Mouse (Mus musculus): ENCODE data around the gene Fam122a. TPM values are rescaled to one million over a fixed set of nuclear protein-coding genes. Genes with fewer than 3 reads are reported as not detected.

Gene Fam122a
- total RNA-seq, 2 experiments from 2014 or later: 30.9 to 31.1 TPM

DNA sequence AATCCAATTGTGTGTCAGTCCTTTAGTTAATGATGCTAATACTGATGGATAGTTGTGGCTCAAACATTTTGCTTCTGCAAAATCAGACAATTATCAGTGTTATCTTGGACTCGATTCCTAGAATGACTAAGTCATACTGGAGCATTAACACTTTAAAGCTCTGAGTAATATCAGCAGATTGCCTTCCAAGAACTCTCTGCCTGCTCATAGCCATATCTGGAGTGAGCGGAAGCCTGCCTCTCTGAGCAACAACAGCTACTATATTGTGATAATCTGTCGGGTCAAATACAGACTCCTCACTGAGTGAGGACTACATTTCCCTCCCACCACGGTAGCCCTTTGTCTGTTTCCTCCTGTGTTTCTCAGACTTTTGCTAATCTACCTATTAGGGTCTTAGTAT is 37.4 kb downstream of the Fam122a start:
- DNase-seq (ENCODE audit: low spot score in 2 of 2): no peak

DNA sequence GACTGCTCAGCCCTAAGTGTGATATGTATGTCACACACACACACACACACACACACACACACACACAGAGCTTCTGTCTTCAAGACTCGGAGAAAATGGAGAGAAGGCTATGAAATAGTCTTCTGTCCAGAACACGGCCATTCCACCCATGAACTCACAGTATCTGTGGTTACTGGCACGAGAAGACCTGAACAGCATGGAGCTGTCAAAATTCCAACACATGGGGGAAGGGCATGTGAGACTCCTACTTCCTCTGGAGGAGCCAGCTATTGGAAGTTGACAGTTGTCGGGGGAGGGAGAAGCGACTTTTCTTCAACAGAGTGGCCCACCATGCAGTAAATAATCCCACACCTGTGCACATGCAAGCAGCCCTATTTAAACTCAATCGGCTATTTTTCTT is 42.9 kb downstream of the Fam122a start:
- DNase-seq (ENCODE audit: low spot score in 2 of 2): no peak

DNA sequence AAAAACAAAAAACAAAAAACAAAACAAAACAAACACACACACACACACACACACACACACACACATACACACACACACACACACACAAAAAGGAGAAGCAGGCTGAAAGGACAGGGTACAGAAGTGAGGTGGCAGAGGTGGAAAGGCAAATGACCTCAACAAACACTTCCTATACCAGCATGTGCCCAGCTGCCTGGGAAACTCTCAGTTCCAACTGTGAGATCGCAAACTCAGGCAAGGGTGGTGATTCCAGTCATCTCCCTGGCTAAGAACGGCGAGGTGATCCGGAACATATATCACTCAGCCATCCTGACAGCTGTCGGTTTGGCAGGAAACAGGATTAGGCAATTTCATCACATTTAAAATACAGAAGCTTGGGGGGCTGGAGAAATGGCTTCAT is 44.7 kb downstream of the Fam122a start:
- no peak for DNase-seq (ENCODE audit: low spot score in 2 of 2)

DNA sequence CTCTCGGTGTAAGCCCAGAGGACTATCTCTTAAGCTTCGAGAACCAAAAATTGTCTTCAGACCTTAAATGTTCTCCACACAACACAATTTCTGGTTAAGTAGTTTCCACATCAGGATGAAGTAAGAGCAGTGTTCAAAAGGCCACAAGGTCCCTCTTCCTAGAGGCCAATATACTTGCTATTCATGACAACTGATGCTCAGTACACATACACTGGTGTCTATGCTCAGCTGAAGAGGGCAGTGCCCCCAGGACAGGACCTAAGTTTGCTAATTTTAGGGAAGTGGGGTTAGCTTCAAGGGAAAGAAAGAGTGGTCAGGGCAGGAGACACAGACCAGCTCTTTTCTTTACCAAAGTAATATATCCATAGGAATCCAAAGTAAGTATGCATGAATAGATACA is 45.8 kb downstream of the Fam122a start:
- DNase-seq (ENCODE audit: low spot score in 2 of 2): no peak

DNA sequence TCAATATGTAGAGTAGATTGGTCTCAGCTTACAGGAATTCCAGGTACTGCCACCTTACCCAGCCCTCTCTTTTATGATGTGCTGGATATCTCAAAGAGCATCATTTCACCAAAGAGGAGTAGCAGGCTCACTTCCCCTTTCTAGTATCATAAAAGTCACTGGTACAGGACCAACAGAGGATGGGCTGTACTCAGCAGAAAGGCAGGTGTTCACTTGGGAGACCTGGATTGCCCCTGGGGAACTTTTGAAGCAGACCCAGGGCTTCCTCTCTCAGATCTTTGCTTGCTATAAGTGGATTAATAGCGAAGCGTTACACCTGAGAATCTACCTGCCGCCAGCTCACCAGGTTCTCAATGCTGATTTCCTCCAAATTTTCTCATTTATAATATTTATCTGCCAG is 49.1 kb downstream of the Fam122a start:
- DNase-seq (ENCODE audit: low spot score in 2 of 2): no peak

DNA sequence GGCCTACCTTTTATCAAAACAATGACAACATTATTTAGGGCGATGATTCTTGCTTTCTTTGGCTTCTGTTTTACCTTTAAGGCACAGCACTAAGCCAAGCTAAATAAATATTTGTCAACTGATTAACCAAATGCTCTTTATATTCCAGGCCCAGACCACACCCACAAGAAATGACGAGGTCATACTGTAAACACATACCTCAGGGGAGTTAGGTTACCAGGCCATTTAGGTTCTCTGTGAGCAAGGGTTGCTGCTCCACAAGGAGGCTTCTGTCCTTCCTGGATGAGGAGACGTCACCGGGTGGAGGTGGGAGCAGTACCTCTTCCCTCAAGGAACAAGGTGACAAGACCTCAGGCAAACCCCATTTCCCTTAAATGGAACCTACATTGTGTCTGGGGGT is 49.9 kb downstream of the Fam122a start:
- DNase-seq (ENCODE audit: low spot score in 2 of 2): no peak

DNA sequence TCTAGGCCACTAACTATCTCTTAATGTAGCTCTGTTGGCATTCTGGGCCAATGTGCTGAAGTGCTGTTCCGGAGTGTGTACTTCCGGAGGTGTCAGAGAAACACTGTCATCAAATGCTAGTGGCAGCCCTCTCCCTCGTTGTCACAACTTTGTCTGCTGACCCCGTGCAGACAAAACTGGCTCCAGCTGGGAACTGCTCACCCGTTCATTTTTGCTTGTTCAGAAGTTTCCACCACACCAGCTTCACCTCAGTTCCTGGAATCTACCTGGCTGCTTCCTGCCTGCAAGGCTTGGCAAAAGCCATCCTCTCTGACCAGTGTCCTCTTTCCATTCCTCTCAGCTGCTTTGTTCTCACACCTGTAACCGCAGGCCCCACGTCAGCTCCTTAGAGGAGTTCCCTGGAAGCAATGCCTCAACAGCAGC is 50.4 kb downstream of the Fam122a start:
- no peak for DNase-seq (ENCODE audit: low spot score in 2 of 2)

Other genes with a start within 250 kb of the Fam122a start
- gene Fxn, start 196.8 kb downstream of the Fam122a start, total RNA-seq (2021): 10 to 100 TPM; 13.4 to 14.8 TPM
- 10 to 100 TPM in 1 of 2 experiments, 1 to 10 TPM in 1; 7.5 to 14.4 TPM for gene Pip5k1b, start 78.5 kb upstream of the Fam122a start, total RNA-seq (2021)
- under 1 TPM; 0.17 to 0.22 TPM for gene Tmem252, start 196.7 kb upstream of the Fam122a start, total RNA-seq (2021)

All from adrenal gland, adult 18-20 months (tissue).